Mouse (Mus musculus): Measurements from ENCODE around the gene Gm20388.

- TF ChIP-seq GATA1 (IDR thresholded peaks at IDR 0.05; ENCODE audit: low read length) (no peak), TAL1 (IDR thresholded peaks at IDR 0.05; ENCODE audit: low read length) (no peak)
These were observed 3373.9 kb downstream of the Gm20388 start for GRCm38 (mm10) chr8:123284493-123284892.

All from erythroblast, embryonic 14.5 days (primary cell).